Mouse (Mus musculus) limb, embryonic 11.5 days (tissue): ENCODE results near the gene Lad1. TPM values are rescaled to one million over a fixed set of nuclear protein-coding genes. Genes with fewer than 3 reads are reported as not detected.

Experiments used
- ATAC-seq: fragments of 200-750 bp; cut with Nextera tagmentation; 2 replicates; pipeline ENCODE4 v1.8.0; 2017; ENCODE audit warnings: low read depth; ENCODE audit not compliant: insufficient number of reproducible peaks, low FRiP score, low TSS enrichment
- DNase-seq: peaks from one replicate; pipeline ENCODE4 v3.0.0-alpha.2; 2015; ENCODE audit warnings: low spot score
- H3K27ac ChIP-seq: fragments of 300-500 bp; sonication (generic); replicated peaks from 2 replicates; pipeline ENCODE4 v1.5.1; 2014; ENCODE audit warnings: low read depth, mild to moderate bottlenecking, low read length
- H3K27me3 ChIP-seq: fragments of 300-500 bp; sonication (generic); 2 replicates; pipeline ENCODE4 v1.6.1; 2014; ENCODE audit warnings: mild to moderate bottlenecking, low read length, mixed read lengths; ENCODE audit not compliant: control insufficient read depth, insufficient read depth
- H3K36me3 ChIP-seq: fragments of 300-500 bp; sonication (generic); 2 replicates; pipeline ENCODE4 v1.6.1; 2014; ENCODE audit warnings: mild to moderate bottlenecking, low read length, moderate library complexity, mixed read lengths; ENCODE audit not compliant: control insufficient read depth, insufficient read depth
- H3K4me1 ChIP-seq: fragments of 300-500 bp; sonication (generic); 2 replicates; pipeline ENCODE4 v1.6.1; 2014; ENCODE audit warnings: low read length, mixed read lengths; ENCODE audit not compliant: control insufficient read depth, insufficient read depth
- H3K4me2 ChIP-seq: fragments of 300-500 bp; sonication (generic); 2 replicates; pipeline ENCODE4 v1.6.1; 2014; ENCODE audit warnings: low read depth, mild to moderate bottlenecking, moderate library complexity; ENCODE audit not compliant: severe bottlenecking
- H3K4me3 ChIP-seq: fragments of 300-500 bp; sonication (generic); 2 replicates; pipeline ENCODE4 v1.5.1; 2014; ENCODE audit warnings: low read depth, low read length
- H3K9ac ChIP-seq: fragments of 300-500 bp; sonication (generic); 2 replicates; pipeline ENCODE4 v1.6.1; 2014; ENCODE audit warnings: mild to moderate bottlenecking, low read length
- H3K9me3 ChIP-seq: fragments of 300-500 bp; sonication (generic); 2 replicates; pipeline ENCODE4 v1.6.1; 2016; ENCODE audit warnings: low read length; ENCODE audit not compliant: control insufficient read depth
- WGBS: fragments of 180-500 bp; shearing (Covaris S2); extraction: QIAGEN DNeasy Blood & Tissue Kit; methylation state at CpG from one replicate; pipeline ENCODE4 v1.1.7; 2014; 5-methylcytosine and 5-hydroxymethylcytosine counted together
- polyA plus RNA-seq: library from polyadenylated mRNA; unstranded; fragments of >200 nt; fragmentation: Nextera tagmentation; extraction: Ambion mirVana; gene quantifications from 2 replicates; pipeline ENCODE4 v1.2.1, GENCODE M21; 2014

The Lad1 gene
- polyA plus RNA-seq, 1 experiment from 2014 or later: 4.5 TPM

DNA sequence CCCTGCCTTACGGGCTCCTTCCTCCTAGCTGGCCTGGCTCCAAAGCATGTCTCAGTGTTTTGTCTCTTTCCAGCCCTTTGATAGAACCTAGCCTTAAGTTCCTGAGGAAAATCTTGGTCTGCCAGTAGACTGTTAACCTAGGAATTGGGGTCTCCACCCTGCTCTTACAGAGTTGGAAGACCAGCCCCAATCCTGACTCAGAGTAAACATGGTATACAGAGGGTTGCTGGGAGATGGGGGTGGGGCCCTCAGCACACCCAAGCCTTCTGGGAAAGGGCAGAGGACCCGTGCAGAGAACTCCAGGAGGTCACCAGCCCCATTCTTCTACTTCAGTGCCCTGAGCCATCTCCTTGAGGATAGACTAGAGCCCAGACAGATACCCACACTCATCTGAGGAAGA is 5.8 kb upstream of the Lad1 start:
- no peak overlapping the region for H3K9ac ChIP-seq
- no peak overlapping the region for H3K4me2 ChIP-seq
- DNase-seq: no peak
- H3K4me3 ChIP-seq: no peak overlapping the region
- H3K36me3 ChIP-seq: no peaks in the 10 kb centered on the region
- no peak overlapping the region for H3K27ac ChIP-seq
- ATAC-seq: no peak
- no peaks in the 10 kb centered on the region for H3K4me1 ChIP-seq
- no peaks in the 10 kb centered on the region for H3K9me3 ChIP-seq
- 58% methylated on average over 2 of the region's 2 CpGs for WGBS
- H3K27me3 ChIP-seq: peaks cover 11% of the 10 kb centered on the region

DNA sequence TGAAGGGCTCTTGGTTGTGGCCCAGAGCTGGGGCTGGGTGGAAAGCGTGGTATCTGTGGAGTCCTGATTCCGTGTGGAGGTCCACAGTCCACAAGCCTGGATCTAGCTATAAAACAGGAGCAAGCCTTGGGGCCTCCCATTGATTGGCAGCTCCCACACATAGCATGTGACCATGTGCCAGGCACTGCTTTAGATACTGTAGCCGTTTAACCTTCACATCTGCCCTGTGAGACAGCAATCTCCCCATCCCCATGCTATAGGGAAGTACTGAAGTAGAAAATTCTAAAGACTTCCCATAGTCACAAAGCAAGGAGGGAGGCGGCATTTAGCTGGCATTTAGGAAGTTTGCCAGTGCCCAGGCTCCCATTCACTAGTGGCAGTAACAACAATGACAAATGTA is 5.3 kb upstream of the Lad1 start:
- Histone ChIP-seq H3K4me3 (no peak overlapping the region), H3K9me3 (no peaks in the 10 kb centered on the region), H3K9ac (no peak overlapping the region), H3K4me1 (no peaks in the 10 kb centered on the region), H3K27ac (no peak overlapping the region), H3K27me3 (peaks cover 16% of the 10 kb centered on the region), H3K36me3 (no peaks in the 10 kb centered on the region), H3K4me2 (no peak overlapping the region)
- WGBS: 79% methylated on average over 4 of the region's 4 CpGs
- DNase-seq: no peak
- ATAC-seq: no peak

DNA sequence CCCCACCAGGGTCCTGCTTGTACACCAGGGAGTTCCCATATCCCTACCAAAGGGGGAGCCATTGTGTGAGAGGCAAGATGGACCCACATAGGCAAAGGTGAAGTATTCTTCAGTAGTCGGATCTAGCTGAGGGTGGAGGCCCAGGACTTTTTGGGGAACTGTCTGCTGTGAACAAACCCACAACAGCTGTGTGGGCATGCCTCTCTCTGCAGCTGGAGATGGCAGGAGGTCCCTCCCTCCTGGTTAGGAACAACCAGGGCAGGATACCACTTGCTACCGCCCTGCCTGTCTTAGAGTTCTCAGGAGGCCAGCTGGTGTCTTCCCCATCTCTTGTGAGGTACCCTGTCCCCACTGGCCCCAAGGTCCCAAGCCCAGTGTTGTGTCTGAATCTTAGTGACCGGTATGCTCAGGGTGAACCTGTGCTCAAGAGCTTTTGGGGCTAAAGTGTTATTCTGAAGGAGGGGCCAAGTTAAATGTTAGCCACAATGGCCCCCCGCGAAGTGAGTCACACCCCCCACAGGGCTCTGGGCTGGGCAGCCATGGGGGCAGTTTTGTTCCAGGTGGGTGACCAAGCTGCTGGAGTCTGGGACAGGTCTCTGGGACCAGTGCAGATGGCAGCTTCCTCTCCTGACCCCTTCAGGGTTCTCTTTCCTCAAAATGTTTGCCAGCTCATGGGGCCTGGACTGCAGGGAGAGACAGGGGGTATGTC is 4.6 kb upstream of the Lad1 start:
- Histone ChIP-seq H3K4me3 (no peak overlapping the region), H3K4me1 (no peaks in the 10 kb centered on the region), H3K27me3 (peaks cover 23% of the 10 kb centered on the region), H3K4me2 (no peak overlapping the region), H3K9me3 (no peaks in the 10 kb centered on the region), H3K9ac (no peak overlapping the region), H3K36me3 (no peaks in the 10 kb centered on the region), H3K27ac (no peak overlapping the region)
- no peak for ATAC-seq
- DNase-seq: no peak
- 80% methylated on average over 5 of the region's 5 CpGs for WGBS

DNA sequence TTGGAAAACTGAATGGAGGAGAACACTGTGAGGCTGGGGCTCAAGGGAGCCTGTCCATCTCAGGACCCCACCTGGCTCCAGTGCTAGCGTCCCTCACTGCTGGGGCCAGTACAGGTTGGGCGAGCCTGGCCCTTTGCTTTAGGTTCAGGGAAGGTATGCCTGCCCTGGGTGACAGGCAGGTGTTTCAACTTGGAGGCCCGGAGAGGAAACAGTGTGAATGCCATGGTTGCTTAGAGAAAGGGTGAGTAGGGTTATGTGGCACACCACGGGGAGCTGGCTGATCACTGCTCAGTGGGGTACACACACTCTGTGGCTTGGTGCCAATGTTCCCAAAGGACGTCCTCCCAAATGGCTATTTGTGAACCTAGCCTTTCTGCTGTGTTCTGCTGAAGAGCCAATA is 3.9 kb upstream of the Lad1 start:
- Histone ChIP-seq H3K27ac (no peak overlapping the region), H3K9ac (no peak overlapping the region), H3K4me2 (no peak overlapping the region), H3K4me1 (0 out of 2 replicates have a peak, but pooled peaks cover 2% of the 10 kb centered on the region), H3K36me3 (no peaks in the 10 kb centered on the region), H3K4me3 (no peak overlapping the region), H3K27me3 (peaks cover 28% of the 10 kb centered on the region), H3K9me3 (no peaks in the 10 kb centered on the region)
- ATAC-seq (no peak; the same call in 1 of the 2 replicates), DNase-seq (no peak)
- 87% methylated on average over 5 of the region's 5 CpGs for WGBS

DNA sequence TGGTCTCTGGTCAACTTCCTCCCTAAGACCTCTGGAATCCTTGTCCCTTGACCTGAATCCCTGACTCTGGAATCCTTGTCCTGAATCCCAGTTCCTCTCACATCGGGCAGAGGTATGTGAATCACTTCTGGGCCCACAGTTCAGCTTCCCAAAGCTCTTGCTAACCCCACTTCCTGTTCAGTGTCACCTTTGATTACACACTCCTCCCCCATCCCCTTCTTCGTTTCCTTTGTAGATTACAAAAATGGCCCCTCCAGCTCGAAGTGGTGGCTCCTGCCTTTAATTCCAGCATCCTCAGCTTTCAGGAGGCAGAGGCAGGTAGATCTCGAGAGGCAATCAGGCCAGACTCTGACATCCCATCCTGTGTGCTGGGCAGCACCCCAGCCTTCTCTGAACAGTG is 803 bp upstream of the Lad1 start:
- Histone ChIP-seq H3K27ac (no peak overlapping the region), H3K4me3 (no peak overlapping the region), H3K4me2 (no peak overlapping the region), H3K4me1 (0 out of 2 replicates have a peak, but pooled peaks cover 2% of the 10 kb centered on the region), H3K36me3 (no peaks in the 10 kb centered on the region), H3K27me3 (peaks cover 35% of the 10 kb centered on the region), H3K9me3 (no peaks in the 10 kb centered on the region), H3K9ac (no peak overlapping the region)
- ATAC-seq: no peak
- WGBS: 58% methylated on average over 4 of the region's 4 CpGs
- no peak for DNase-seq

GRCm38 (mm10) chr1:135820071-135820470 is 1.7 kb downstream of the Lad1 start:
- Histone ChIP-seq H3K36me3 (no peaks in the 10 kb centered on the region), H3K27me3 (peaks cover 35% of the 10 kb centered on the region), H3K27ac (no peak overlapping the region), H3K4me2 (no peak overlapping the region), H3K4me1 (0 out of 2 replicates have a peak, but pooled peaks cover 2% of the 10 kb centered on the region), H3K9ac (no peak overlapping the region), H3K9me3 (no peaks in the 10 kb centered on the region), H3K4me3 (no peak overlapping the region)
- no peak for ATAC-seq
- no peak for DNase-seq
- WGBS: 85% methylated on average over 10 of the region's 10 CpGs

- Histone ChIP-seq H3K27ac (no peak overlapping the region), H3K36me3 (no peaks in the 10 kb centered on the region), H3K4me2 (no peak overlapping the region), H3K9me3 (no peaks in the 10 kb centered on the region), H3K9ac (no peak overlapping the region), H3K27me3 (peaks cover 35% of the 10 kb centered on the region), H3K4me1 (0 out of 2 replicates have a peak, but pooled peaks cover 2% of the 10 kb centered on the region), H3K4me3 (no peak overlapping the region)
- DNase-seq (no peak), ATAC-seq (no peak)
- WGBS: 82% methylated on average over 16 of the region's 16 CpGs
Observed at GRCm38 (mm10) chr1:135820736-135821364, 2.5 kb downstream of the Lad1 start.

DNA sequence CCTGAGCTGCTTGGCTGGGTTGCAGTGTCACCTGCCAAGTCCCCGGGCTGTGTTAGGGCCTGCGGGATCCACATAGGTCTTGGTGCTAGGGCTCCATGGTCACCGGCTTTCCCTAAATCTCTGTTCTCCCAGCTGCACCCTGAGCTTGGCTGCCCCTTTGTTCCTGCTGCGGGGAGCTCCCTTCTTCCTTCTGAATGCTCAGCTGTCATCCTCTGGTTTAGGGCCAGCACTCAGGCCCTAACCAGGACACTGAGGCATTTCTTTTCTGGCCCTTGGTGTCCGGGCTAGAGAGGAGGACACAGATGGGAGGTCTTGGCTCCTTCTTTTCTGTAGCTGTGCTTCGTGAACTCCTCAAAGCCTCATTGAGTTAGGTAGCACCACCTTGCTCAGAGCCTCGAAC is 3.4 kb downstream of the Lad1 start:
- Histone ChIP-seq H3K9me3 (no peaks in the 10 kb centered on the region), H3K9ac (no peak overlapping the region), H3K27ac (no peak overlapping the region), H3K27me3 (peaks cover 35% of the 10 kb centered on the region), H3K4me3 (no peak overlapping the region), H3K4me2 (no peak overlapping the region), H3K36me3 (no peaks in the 10 kb centered on the region), H3K4me1 (0 out of 2 replicates have a peak, but pooled peaks cover 2% of the 10 kb centered on the region)
- WGBS: 80% methylated on average over 7 of the region's 7 CpGs
- no peak for ATAC-seq
- no peak for DNase-seq
